ENCODE assay signal across 22 mouse cellular contexts in genomic region chr2:33914334-33914733, GRCm38 (mm10). TPM values are rescaled to one million over a fixed set of nuclear protein-coding genes. Genes with fewer than 3 reads are reported as not detected.
DNase-seq lines count a peak whose midpoint lies in the region; ATAC-seq lines count a peak whose summit lies in the region.
"Had no signal": no experiment of that assay in that cellular context is flagged by ENCODE, and none has a peak within 500 bp of the region (broad histone marks: within the 10 kb centered on the region; RNA-seq: fewer than 3 reads in every experiment).

No protein-coding gene starts in this region.

- DNase-seq in 416B (ENCODE audit: low read depth) = peak; percentile 59
- no peak for DNase-seq in gastrocnemius, postnatal 14 days
- no peak for DNase-seq in lung, adult 18-20 months
- no peak for DNase-seq in kidney, postnatal 10 days
- no peak for DNase-seq in heart, adult 11 months
- DNase-seq: adrenal gland, postnatal 10 days; adrenal gland, postnatal 36 days; B cell, adult 2 months; cerebellum, adult 18-20 months; cerebellum, adult 9-10 months; cerebellum, postnatal 14 days; forebrain, postnatal 0 days; gastrocnemius, postnatal 36 days; heart, adult 18-20 months; heart, postnatal 10 days; heart, postnatal 36 days had no signal

- intact Hi-C loops in gastrocnemius, postnatal 14 days (cut with DNase I; ENCODE audit: low total_unique reads) = no loop called here

- peak; percentile 48 for ATAC-seq in CD4-positive, CD25-positive, alpha-beta regulatory T cell, adult 4 months
- ATAC-seq in granulocyte monocyte progenitor cell, adult 5-6 weeks (replicated peaks; ENCODE audit: poor library complexity, severe bottlenecking) = 0 out of 2 replicates have a peak, but pooled peaks have one; percentile 12
- peak; percentile 48; the same call in 1 of the 2 replicates for ATAC-seq in megakaryocyte, adult 5-6 weeks (ENCODE audit: poor library complexity, severe bottlenecking)
- ATAC-seq: forebrain, embryonic 14.5 days; forebrain, postnatal 0 days; hindbrain, embryonic 16.5 days; intestine, embryonic 15.5 days had no signal

RNA-seq across cellular contexts. Expression of gene Mvb12b, which starts 26.6 kb away (rescaled TPM):
- 1 to 10 TPM; 1.7 to 2.7 TPM for polyA plus RNA-seq in CD4-positive, CD25-positive, alpha-beta regulatory T cell, adult 4 months (2017; shearing (Covaris generic))
- total RNA-seq in granulocyte monocyte progenitor cell, adult 5-6 weeks (2014; fragmentation: Nextera tagmentation) = 46.2 and 58.5 TPM in 2 replicates
- total RNA-seq in granulocyte monocyte progenitor cell, adult 5-6 weeks (2017) = 14.7 and 16.6 TPM in 2 replicates
- 22.2 and 23.9 TPM in 2 replicates for total RNA-seq in megakaryocyte, adult 5-6 weeks (2015)
- 9.5 and 10.1 TPM in 2 replicates for total RNA-seq in megakaryocyte, adult 5-6 weeks (2017)
- total RNA-seq in gastrocnemius, postnatal 14 days (2021) = 10 to 100 TPM; 14.9 to 20.7 TPM
